Mouse (Mus musculus) heart, embryonic 15.5 days (tissue): ENCODE measurements around the gene Pdcd2. TPM values are rescaled to one million over a fixed set of nuclear protein-coding genes. Genes with fewer than 3 reads are reported as not detected.

Source experiments
- ATAC-seq: fragments of 200-750 bp; cut with Nextera tagmentation; replicated peaks from 2 replicates; pipeline ENCODE4 v1.8.0; 2017; ENCODE audit warnings: low read depth, moderate TSS enrichment; ENCODE audit not compliant: insufficient number of reproducible peaks, insufficient read depth, low FRiP score
- H3K27ac ChIP-seq: fragments of 300-500 bp; sonication (generic); 2 replicates; pipeline ENCODE4 v1.5.1; 2015; ENCODE audit warnings: mild to moderate bottlenecking, inconsistent platforms
- H3K27me3 ChIP-seq: fragments of 300-500 bp; sonication (generic); 2 replicates; pipeline ENCODE4 v1.6.1; 2015; ENCODE audit warnings: inconsistent platforms
- H3K36me3 ChIP-seq: fragments of 300-500 bp; sonication (generic); 2 replicates; pipeline ENCODE4 v1.6.1; 2015; ENCODE audit warnings: mild to moderate bottlenecking, inconsistent platforms
- H3K4me1 ChIP-seq: fragments of 300-500 bp; sonication (generic); replicated peaks from 2 replicates; pipeline ENCODE4 v1.6.1; 2015; ENCODE audit warnings: inconsistent platforms
- H3K4me2 ChIP-seq: fragments of 300-500 bp; sonication (generic); 2 replicates; pipeline ENCODE4 v1.6.1; 2015; ENCODE audit warnings: inconsistent platforms, mild to moderate bottlenecking, moderate library complexity
- H3K4me3 ChIP-seq: fragments of 300-500 bp; sonication (generic); 2 replicates; pipeline ENCODE4 v1.5.1; 2015; ENCODE audit warnings: mild to moderate bottlenecking, inconsistent platforms
- H3K9ac ChIP-seq: fragments of 300-500 bp; sonication (generic); 2 replicates; pipeline ENCODE4 v1.6.1; 2015; ENCODE audit warnings: mild to moderate bottlenecking, inconsistent platforms
- H3K9me3 ChIP-seq: fragments of 300-500 bp; sonication (generic); replicated peaks from 2 replicates; pipeline ENCODE4 v1.6.1; 2016; ENCODE audit warnings: inconsistent platforms
- WGBS: fragments of 180-500 bp; shearing (Covaris S2); methylation state at CpG from one replicate; pipeline ENCODE4 v1.1.7; 2015; ENCODE audit warnings: mixed read lengths; 5-methylcytosine and 5-hydroxymethylcytosine counted together
- polyA plus RNA-seq: library from polyadenylated mRNA; unstranded; fragments of >200 nt; fragmentation: Nextera tagmentation; extraction: Ambion mirVana; gene quantifications from 2 replicates; pipeline ENCODE4 v1.2.1, GENCODE M21; 2015

The Pdcd2 gene
- polyA plus RNA-seq, 1 experiment from 2014 or later: 26.0 TPM

DNA sequence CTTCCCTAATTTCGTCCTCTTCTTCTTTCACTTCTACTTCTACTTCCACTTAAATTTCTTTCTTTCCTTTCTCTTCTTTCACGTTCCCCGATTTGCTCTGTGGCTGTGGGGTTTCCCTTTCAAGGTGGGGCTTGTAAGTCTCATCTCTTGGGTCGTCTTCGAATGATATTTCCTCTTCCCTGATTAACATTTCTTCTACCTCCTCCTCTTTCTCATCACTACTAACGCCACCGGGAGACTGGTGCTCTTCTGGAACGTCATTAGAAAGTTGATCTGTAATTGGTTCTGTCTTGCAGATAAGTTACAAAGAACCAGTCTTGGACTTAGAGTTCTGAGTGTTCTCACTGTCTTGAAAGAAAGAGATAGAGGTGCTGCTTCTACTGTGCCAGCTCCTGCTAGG is 8.8 kb upstream of the Pdcd2 start:
- peaks cover 8% of the 10 kb centered on the region for H3K4me1 ChIP-seq
- WGBS: 15% methylated on average over 8 of the region's 8 CpGs
- H3K27me3 ChIP-seq: peaks cover 14% of the 10 kb centered on the region
- peak overlapping the region; percentile 93 for H3K4me2 ChIP-seq
- H3K9me3 ChIP-seq: no peaks in the 10 kb centered on the region
- H3K4me3 ChIP-seq: peak overlapping the region; percentile 54
- no peak for ATAC-seq
- no peak overlapping the region for H3K27ac ChIP-seq
- H3K9ac ChIP-seq: no peak overlapping the region
- no peaks in the 10 kb centered on the region for H3K36me3 ChIP-seq

DNA sequence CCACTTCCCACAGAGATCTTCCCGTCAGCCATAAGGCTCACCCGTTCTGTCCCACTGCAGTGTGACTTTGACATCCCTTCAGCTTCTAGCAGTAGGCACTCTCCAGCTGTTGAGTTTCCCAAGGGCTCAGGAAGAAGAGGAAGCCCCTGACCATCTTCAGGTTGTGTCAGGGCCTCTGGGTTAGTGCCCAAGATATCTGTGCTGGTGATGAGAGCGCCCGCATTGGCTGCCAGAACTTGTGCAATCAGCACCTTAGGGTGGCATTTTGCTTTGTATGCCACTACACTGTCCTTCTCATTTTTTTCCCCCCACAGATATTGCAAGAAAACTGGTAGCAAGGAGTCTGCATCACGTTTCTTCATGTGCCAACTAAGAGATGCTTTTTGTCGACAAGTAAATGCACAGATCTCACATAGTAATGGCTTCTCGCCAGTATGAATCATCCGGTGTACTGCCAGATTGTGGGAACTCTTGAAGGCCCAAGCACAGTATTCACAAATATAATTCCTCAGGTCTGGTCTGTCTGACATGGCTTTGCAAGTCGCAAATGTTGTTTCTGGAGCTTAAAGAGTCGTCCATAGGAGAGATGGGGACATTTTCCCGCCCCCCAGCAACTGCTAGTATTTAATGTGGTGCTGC is 8.2 kb upstream of the Pdcd2 start:
- Histone ChIP-seq H3K27ac (no peak overlapping the region), H3K4me2 (peak overlapping the region; percentile 93; the same call in 1 of the 2 replicates), H3K4me3 (0 out of 2 replicates have a peak overlapping the region, but pooled peaks have one; percentile 54), H3K27me3 (peaks cover 14% of the 10 kb centered on the region), H3K9me3 (no peaks in the 10 kb centered on the region), H3K36me3 (no peaks in the 10 kb centered on the region), H3K9ac (no peak overlapping the region), H3K4me1 (peaks cover 8% of the 10 kb centered on the region)
- ATAC-seq: no peak
- WGBS: 58% methylated on average over 11 of the region's 11 CpGs

DNA sequence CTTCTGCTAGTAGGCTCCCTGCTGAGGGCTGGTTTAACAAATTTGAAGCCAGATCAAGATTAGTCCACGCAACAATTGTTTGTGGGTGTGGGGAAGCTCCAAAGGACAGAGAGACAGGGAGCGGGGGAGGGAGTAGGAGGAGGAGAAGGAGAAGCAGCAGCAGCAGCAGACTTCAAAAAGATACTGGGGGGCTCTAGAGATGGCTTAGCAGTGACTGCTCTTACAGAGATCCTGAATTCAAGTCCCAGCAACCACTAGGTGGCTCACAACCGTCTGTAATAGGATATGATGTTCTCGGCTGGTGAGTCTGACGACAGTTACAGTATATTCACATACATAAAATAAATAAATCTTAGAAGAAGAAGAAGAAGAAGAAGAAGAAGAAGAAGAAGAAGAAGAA is 3.0 kb upstream of the Pdcd2 start:
- Histone ChIP-seq H3K27me3 (peaks cover 2% of the 10 kb centered on the region; the same call in 1 of the 2 replicates), H3K4me1 (peaks cover 10% of the 10 kb centered on the region), H3K9me3 (no peaks in the 10 kb centered on the region), H3K27ac (no peak overlapping the region), H3K9ac (no peak overlapping the region), H3K4me2 (no peak overlapping the region), H3K36me3 (peaks cover 3% of the 10 kb centered on the region; the same call in 1 of the 2 replicates), H3K4me3 (no peak overlapping the region)
- no peak for ATAC-seq
- 15% methylated on average over 5 of the region's 5 CpGs for WGBS

DNA sequence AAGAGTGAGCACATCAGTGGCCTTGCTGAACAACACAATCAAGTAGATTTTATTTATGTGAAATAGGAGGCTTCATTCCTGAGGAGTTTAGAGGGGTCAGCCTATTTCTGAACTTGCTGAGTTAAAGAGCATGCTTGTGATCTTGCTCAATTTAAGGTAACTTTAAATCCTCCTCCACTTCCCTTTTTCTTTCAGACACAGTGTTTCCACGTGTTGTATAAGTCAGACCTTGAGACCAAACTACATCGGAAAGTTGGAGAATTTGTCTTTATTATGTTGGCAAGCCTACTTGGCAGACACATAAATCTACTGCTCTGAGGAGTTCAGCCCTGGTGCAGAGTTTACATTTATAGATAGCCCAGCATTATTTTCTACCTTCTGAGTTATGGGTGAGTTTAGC is 1.8 kb upstream of the Pdcd2 start:
- 71% methylated on average over 2 of the region's 2 CpGs for WGBS
- H3K9ac ChIP-seq: no peak overlapping the region

DNA sequence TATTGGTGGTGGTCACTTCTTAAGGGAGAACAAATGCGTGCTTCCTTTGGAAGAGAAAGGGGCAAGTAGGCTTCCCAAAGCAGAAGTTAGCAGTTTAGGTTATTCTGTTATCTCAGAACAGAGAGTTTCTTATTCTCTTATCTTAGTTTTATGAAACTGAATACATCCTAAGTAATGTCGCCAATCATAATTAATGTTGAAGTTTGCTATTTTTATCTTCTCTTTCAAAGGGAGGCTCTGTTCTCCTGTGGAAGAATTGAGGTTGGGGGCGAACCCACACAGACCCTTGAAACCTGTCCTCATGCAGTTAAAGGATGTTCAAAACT is 673 bp upstream of the Pdcd2 start:
- Histone ChIP-seq H3K9ac (peak overlapping the region; percentile 74), H3K4me3 (peak overlapping the region; percentile 96), H3K9me3 (no peaks in the 10 kb centered on the region), H3K4me2 (peak overlapping the region; percentile 88), H3K27me3 (no peaks in the 10 kb centered on the region), H3K4me1 (peaks cover 10% of the 10 kb centered on the region), H3K36me3 (peaks cover 13% of the 10 kb centered on the region), H3K27ac (peak overlapping the region; percentile 83)
- ATAC-seq: no peak
- 38% methylated on average over 3 of the region's 3 CpGs for WGBS

More for the DNA sequence above, 1.8 kb upstream of the Pdcd2 start:
- Histone ChIP-seq H3K9me3 (no peaks in the 10 kb centered on the region), H3K27ac (no peak overlapping the region), H3K27me3 (no peaks in the 10 kb centered on the region), H3K4me1 (peaks cover 10% of the 10 kb centered on the region), H3K4me2 (no peak overlapping the region), H3K36me3 (peaks cover 13% of the 10 kb centered on the region), H3K4me3 (no peak overlapping the region)
- no peak for ATAC-seq

DNA sequence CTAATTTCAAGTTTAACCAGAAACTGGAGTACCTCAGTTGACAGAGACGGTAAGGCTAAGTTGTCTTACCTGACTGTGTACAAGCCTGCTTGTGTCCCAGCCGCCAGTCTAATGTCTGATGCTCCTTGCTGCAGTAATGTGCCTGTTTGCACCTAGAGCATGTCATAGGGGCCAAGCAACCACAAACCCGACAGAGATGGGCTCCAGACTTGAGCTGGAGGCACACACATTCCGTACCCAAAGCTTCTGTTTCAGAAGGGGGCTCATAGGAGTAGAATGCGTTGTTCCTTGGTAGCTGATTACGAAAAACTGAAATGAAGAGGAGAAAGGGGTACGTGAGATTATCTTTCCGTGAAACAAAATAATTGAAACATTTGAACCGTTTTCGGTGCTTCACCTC is 797 bp downstream of the Pdcd2 start:
- ATAC-seq: no peak
- no peaks in the 10 kb centered on the region for H3K27me3 ChIP-seq
- H3K27ac ChIP-seq: no peak overlapping the region
- peaks cover 10% of the 10 kb centered on the region for H3K4me1 ChIP-seq
- H3K4me3 ChIP-seq: peak overlapping the region; percentile 96
- H3K36me3 ChIP-seq: peaks cover 28% of the 10 kb centered on the region
- no peaks in the 10 kb centered on the region for H3K9me3 ChIP-seq
- H3K4me2 ChIP-seq: peak overlapping the region; percentile 88
- H3K9ac ChIP-seq: peak overlapping the region; percentile 74
- 12% methylated on average over 10 of the region's 10 CpGs for WGBS

DNA sequence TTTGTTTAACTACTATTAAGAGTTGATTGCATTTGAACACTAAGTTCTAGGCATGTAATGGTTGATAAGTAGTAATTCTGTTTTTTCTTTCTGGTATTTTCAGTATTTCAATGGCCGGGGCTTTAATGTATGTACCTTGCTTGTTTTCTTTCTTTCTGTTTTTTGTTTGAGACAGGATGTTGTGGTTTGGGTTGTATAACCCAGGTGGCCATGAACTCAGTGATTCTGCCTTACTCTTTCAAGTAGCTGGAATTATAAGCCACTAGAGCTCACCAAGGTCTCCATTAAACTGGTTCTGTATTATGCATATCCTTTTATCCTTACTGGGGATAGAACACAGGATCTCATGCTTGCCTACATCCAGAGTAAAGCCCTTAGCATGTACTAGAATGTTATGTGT is 8.3 kb downstream of the Pdcd2 start:
- Histone ChIP-seq H3K27me3 (no peaks in the 10 kb centered on the region), H3K4me2 (no peak overlapping the region), H3K36me3 (peaks cover 85% of the 10 kb centered on the region), H3K4me3 (no peak overlapping the region), H3K4me1 (no peaks in the 10 kb centered on the region), H3K27ac (no peak overlapping the region), H3K9ac (no peak overlapping the region), H3K9me3 (no peaks in the 10 kb centered on the region)
- ATAC-seq: no peak
- WGBS: 96% methylated on average over 1 of the region's 1 CpGs

DNA sequence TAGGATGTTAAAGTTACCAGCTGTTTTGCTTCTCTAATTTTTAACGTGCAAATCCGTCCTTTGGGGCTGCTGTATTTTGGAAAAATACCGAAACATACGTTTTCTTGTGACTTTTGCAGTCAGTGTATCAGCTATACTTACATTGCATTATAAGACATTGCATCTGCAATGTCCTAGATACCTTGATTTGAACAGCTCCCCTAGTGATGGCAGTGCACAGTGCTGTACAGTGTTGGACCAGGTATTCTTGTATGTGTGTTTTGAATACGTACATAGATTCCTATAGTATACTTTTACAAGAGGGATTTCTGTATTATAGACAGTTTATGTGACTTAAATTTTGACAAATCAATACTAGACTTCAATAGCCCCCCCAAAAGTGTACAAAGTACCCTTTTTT is 8.9 kb downstream of the Pdcd2 start:
- no peak for ATAC-seq
- 90% methylated on average over 5 of the region's 5 CpGs for WGBS
- Histone ChIP-seq H3K4me3 (no peak overlapping the region), H3K4me2 (no peak overlapping the region), H3K9ac (no peak overlapping the region), H3K36me3 (peaks cover 91% of the 10 kb centered on the region), H3K27ac (no peak overlapping the region), H3K4me1 (no peaks in the 10 kb centered on the region), H3K9me3 (no peaks in the 10 kb centered on the region), H3K27me3 (no peaks in the 10 kb centered on the region)

DNA sequence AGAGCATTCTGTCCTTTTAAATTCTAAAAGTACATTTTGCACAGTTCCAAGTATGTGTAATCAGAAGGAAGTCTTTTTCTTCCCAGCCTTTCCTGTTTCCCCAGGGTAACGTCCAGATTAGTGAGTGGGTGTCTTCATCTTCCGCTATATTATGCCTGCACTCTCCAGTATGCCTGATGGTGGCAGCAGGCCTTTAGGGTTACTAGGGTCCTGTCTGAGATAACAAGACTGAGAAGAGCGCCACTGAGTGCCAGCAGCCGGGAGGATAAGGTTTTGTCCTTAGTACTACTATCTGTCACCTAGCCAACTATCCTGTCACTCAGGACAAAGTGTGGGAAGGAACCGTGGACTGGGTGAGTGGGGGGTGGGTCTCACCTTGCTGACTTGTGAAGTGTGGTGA is 9.3 kb downstream of the Pdcd2 start:
- Histone ChIP-seq H3K9ac (no peak overlapping the region), H3K4me1 (no peaks in the 10 kb centered on the region), H3K27me3 (no peaks in the 10 kb centered on the region), H3K9me3 (no peaks in the 10 kb centered on the region), H3K36me3 (peaks cover 94% of the 10 kb centered on the region), H3K4me3 (no peak overlapping the region), H3K4me2 (no peak overlapping the region), H3K27ac (no peak overlapping the region)
- ATAC-seq: no peak
- 40% methylated on average over 5 of the region's 5 CpGs for WGBS

DNA sequence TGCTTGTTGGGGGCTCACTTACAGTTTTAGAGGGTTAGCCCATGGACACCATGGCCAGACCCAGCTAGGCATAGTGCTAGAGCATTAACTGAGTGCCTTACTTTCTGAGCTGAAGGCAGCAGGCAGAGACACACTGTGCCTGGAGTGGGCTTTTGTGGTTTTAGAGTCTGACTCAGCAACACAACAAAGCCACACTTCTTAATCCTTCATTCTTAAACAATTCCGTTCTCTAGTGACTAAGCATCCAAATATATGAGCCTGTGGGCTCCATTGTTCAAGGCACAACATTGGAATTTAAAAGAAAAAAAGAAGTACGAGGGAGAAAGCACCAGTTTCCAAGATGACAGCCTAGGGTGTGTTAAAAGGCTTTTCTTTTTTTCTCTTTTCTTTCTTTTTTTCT is 16.4 kb downstream of the Pdcd2 start:
- no peaks in the 10 kb centered on the region for H3K4me1 ChIP-seq
- H3K36me3 ChIP-seq: peaks cover 94% of the 10 kb centered on the region
- no peak overlapping the region for H3K4me3 ChIP-seq
- H3K9ac ChIP-seq: no peak overlapping the region
- H3K4me2 ChIP-seq: no peak overlapping the region
- no peak overlapping the region for H3K27ac ChIP-seq
- no peaks in the 10 kb centered on the region for H3K27me3 ChIP-seq
- no peaks in the 10 kb centered on the region for H3K9me3 ChIP-seq
- WGBS: 85% methylated on average over 2 of the region's 2 CpGs
- ATAC-seq: no peak

DNA sequence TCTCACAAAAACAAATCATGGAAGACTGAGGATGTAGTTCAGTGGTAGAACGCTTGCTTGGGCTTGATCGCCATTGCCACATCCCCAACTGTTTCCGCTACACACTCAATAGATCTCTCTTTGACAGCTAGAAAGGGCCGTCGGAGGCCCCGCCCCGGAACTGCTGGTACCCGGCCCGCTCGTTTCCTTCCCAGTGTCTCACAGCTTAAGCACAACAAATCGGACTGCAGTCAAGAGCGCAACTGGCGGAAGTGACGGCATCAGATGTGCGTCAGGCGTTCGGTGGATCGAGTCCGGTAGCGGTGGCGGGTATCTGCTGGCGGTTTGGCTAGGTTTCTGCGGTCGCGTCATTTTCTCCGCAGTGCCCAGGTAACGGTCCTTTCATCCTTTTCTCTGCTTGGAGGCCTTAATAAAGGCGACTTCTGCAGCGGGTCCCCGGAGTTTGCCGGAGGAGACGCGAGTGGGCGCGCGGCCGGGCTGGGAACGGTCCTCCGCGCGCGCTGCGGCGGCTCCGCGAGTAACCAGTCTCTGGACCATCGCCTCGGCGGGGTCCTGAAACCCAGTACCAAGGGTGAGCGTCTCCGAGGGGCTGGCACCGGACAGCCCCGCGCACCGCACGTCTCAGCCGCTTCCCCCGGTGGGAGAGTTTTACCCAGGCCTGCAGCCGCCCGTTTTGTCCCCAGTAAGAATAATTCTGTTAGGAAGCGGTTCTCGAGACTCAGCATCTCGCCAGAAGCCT is 27.3 kb downstream of the Pdcd2 start, which contains the start of the genes Psmb1 and Tbp:
TSS of gene Psmb1 (minus strand) at position 96 of the 739 bp plus-strand sequence.
TSS of gene Tbp (plus strand) at position 233 of the 739 bp plus-strand sequence.
- peak; percentile 90 for ATAC-seq
- peak within 1 kb of the TSS; percentile 84 for H3K9ac ChIP-seq
- peak within 1 kb of the TSS; percentile 96 for H3K27ac ChIP-seq
- H3K27me3 ChIP-seq: no peaks in the 10 kb centered on the region
- H3K4me2 ChIP-seq: peak within 1 kb of the TSS; percentile 72
- no peaks in the 10 kb centered on the region for H3K9me3 ChIP-seq
- peaks cover 26% of the 10 kb centered on the region for H3K36me3 ChIP-seq
- peaks cover 32% of the 10 kb centered on the region for H3K4me1 ChIP-seq
- H3K4me3 ChIP-seq: peak within 1 kb of the TSS; percentile 88
- WGBS: under 1% methylated on average over 63 of the region's 63 CpGs
